Mouse (Mus musculus) gastrocnemius, postnatal 36 days (tissue): ENCODE measurements at regions not wholly inside any gene's neighbourhood (a gene's known extent, or its start where the extent isn't known, plus 50 kb on each side); places are given as distances from the start of the nearest gene placed in this dataset.
"Not testable (repeated sequence)": the region's sequence is repeated elsewhere in the genome, so short reads cannot be mapped to it uniquely, and the experiment has no call there.

Experiments used
- DNase-seq, 2 experiments: peaks; one replicate each; pipeline ENCODE4 v3.0.0; 2022
- intact Hi-C: fragments of 180-260 bp; cut with DNase I; formaldehyde crosslinking; loops from one replicate; pipeline ENCODE4 v1.15.1; 2025

DNA sequence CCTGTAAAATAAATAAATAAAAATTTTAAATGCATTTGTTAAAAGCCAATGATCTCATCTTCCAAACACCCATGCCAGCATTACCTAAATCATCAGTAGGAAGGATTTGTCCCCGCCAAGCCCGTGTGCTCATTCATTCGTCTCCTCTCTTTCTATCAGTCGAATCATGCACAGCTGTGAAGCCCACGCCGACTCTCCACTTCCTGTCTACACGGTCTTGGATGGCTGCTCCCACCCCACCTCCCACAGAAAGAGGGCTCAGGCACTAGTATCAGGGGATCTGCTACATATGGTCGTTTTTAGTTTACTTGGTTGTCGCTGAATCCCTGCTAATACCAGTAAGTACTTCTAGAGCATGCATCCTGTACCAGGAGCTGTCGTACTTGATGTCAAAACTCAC, 163.2 kb upstream of the Npvf start:
- intact Hi-C loops, result no loop called here
- DNase-seq, result no peak

DNA sequence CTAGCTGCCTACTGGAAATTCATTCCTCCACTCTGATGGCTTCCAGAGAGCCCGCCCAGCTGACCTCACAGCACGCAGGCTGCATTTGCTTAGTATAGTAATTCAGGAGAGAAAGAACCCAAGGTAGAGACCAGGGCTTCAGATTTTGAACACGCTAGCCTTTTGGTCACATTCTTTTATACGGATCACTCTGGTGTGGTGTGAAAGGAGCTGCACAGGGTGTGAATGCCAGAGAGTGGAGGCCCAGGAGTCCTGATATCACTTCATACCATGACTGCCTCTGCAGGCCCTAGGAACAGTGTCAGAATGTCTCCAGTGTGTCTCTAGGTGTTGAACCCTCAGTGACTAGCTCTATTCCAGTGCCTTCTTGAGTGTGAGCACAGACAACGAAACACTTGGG, 164.2 kb upstream of the Npvf start:
- intact Hi-C loops, result no loop called here

GRCm38 (mm10) chr6:50818891-50819541, 164.8 kb upstream of the Npvf start:
- DNase-seq, result no peak
- intact Hi-C loops, result no loop called here

More for the DNA sequence above, 164.2 kb upstream of the Npvf start:
- DNase-seq, result no peak

GRCm38 (mm10) chr6:50821401-50822235, 167.4 kb upstream of the Npvf start:
- DNase-seq, result no peak
- intact Hi-C loops, result no loop called here

DNA sequence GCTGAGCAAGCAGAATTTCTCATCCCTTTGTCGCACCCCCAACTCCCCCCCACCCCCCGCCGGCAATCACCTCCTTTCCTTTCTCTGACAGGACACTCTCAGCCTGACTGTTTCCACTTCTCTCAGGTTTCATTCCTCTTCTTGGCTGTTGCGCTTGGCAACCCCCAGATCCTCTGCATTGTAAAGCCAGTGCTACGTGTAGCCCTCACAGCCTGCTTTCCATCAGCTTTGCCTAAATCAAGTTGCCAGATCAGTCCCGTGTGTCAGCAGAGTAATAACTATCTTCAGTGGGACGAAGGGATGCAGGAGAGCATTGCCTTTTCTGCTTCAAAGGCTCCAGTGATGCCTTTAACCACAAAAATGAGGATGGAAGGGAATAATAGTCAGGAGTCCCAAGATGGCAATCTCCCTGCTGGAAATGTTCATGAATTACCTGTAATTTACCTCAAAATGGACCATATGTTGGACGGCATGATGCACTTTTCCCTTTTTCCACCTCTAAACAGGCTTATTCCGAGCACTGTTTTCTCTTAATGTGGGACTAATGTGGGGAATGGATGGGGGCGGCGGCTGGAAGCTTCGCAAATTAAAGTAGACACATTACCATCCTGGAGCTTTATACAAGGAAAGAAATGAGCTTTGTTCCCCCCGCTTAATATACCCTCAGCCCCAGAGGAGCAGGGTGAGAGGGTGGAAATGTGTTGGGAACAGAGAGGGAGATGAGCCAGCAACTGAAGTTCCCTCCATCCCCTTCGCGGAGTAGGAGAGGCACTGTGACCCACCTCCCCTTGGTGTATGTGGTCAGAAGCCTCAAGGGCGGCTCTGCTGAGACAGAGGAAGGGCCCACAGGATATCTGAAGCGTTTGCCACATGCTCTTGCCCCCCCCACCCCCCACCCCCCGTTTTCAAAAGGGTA, 168.3 kb upstream of the Npvf start:
- intact Hi-C loops, result no loop called here
- no peak for DNase-seq

GRCm38 (mm10) chr6:50823220-50823910, 169.1 kb upstream of the Npvf start:
- intact Hi-C loops, result no loop called here
- DNase-seq, result no peak

DNA sequence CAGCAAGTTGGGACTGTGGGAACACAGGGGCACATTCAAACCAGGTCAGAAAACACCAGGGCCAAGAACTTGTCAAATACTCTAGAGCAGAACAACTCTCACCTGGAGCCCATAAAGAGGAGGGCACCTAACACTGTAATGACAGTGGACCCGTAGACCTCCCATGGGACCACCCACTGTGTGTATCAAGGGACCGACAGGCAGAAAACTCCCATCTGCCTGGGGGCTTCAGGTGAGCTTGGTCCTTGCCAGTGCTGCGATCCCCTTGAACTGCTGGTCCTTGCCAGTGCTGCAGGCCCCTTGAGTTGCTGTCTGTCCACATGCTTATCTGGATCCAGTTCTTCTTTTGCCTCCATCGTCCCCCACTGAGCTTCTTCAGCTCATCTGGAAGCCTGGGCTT, 170.2 kb upstream of the Npvf start:
- intact Hi-C loops, result no loop called here
- DNase-seq, result no peak

DNA sequence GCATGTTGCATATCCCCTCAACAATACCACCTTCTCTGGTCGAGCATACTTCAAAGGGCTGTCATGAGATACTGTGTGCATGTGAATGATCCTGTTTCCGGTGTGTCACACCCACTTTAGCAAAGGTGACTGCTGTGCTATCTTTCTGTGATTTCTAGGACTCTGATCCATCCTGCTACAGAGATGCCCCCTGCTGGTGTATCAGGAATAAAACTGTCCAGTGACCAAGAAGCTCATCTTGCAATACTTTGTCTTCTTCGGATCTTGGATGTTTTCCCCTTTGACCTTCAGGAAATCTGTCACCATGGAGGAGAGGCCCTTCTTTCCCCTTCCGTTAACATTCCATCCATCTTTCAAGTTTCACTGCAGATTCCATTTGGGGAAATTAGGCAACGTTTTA, 177.5 kb upstream of the Npvf start:
- intact Hi-C loops, result no loop called here
- no peak for DNase-seq

- DNase-seq, result no peak
- intact Hi-C loops, result no loop called here
Measured at GRCm38 (mm10) chr6:50835997-50836625, 181.9 kb upstream of the Npvf start.

DNA sequence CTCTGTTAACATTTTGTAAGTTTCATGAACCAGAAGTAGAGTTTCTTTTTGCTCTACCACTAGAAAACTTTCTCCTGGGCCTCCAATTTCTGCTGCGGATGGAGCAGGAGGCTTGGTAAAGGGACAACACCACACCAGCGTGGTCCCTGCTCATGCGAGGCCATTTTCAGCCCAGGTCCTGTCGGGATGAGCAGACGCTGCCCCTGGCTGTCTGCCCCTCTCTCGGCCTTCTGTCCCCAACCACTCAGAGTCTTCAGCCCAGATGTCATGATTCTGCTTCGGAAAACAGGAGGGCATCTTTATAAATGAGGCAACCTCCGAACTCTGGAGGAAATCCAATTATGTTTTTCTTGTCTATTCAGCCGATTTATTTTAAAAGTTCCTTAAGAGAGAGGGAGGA, 186.6 kb upstream of the Npvf start:
- DNase-seq, result no peak
- intact Hi-C loops, result no loop called here

DNA sequence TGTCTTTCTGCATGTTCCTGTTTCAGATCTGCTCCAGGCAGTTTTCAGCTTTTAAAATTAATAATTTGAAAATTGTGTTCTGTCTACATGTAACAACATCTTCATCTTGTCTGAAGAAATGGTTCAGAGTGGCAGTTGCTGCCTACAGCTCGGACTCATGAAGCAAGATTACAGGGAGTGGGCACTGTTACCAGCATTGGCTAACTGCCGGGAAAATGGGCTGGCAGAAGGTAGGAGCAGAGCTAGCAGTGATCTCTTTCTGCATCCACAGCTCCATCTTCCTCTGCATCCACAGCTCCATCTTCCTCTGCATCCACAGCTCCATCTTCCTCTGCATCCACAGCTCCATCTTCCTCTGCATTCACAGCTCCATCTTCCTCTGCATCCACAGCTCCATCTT, 191.0 kb upstream of the Npvf start:
- intact Hi-C loops, DNase-seq: not testable (repeated sequence)

DNA sequence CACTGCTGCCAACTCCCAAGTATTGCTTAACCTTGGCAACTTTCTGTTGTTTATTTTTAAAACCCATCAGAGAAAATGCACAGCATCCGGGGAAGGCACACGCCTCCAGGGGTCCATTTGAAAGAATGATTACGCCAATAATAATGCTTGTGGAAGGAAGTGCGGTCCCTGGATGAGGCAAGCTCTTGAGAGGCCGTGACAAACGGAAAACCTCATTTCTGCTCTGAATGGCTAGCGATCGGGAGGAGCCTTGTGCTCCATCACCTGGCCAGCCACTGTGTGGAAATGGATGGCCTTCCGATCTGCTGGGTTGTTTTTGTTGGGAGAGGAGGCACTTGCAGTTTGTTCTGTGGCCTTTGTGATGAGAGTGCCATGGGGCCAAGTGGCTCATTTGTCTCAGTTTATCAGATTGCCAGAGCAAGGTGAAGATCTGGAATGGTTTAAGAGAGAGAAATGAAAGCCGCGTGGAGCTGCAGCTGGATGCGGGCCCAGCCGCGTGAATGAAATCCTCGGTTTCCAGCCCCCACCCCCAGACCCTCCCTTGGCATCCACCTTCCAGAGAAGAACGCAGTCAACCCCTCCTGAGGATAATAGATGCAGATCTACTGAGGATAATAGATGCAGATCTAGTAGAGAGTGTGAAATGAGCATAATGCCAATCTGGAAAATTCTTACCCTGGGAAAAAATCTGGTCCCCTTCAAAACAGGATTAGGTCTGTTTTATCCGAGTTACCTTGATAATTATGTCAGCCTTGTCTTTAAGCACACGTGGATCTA, 192.7 kb upstream of the Npvf start:
- no peak for DNase-seq
- intact Hi-C loops, result no loop called here

- intact Hi-C loops, result no loop called here
- no peak for DNase-seq
Measured at GRCm38 (mm10) chr6:50847548-50847947, 193.3 kb upstream of the Npvf start.

GRCm38 (mm10) chr6:50859162-50859561, 204.9 kb upstream of the Npvf start:
- intact Hi-C loops, result no loop called here
- no peak for DNase-seq

- no peak for DNase-seq
- intact Hi-C loops, result no loop called here
Measured at GRCm38 (mm10) chr6:50877991-50878390, 223.8 kb upstream of the Npvf start.

DNA sequence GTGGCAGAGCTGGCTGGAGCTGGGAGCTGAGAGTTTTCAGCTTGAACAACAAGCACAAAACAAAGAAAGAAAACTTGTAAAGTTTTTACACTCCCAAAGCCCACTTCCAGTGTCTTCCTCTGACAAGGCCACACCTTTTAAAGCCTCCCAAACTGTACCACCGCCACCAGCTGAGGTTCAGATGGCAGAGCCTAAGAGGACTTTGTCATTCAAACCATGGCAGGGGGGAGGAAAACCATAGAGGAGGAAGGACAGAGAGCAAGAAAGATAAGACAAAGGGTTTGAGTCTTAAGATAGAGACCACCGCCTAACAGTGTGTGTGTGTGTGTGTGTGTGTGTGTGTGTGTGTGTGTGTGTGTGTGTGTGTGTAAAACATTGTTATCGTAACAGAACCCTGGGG, 228.1 kb upstream of the Npvf start:
- DNase-seq, result no peak
- intact Hi-C loops, result no loop called here

- intact Hi-C loops, result no loop called here
- no peak for DNase-seq
Measured at GRCm38 (mm10) chr6:50882759-50883158, 228.5 kb upstream of the Npvf start.

- intact Hi-C loops, result no loop called here
- DNase-seq, result no peak
Measured at GRCm38 (mm10) chr6:50885031-50885430, 230.8 kb upstream of the Npvf start.

DNA sequence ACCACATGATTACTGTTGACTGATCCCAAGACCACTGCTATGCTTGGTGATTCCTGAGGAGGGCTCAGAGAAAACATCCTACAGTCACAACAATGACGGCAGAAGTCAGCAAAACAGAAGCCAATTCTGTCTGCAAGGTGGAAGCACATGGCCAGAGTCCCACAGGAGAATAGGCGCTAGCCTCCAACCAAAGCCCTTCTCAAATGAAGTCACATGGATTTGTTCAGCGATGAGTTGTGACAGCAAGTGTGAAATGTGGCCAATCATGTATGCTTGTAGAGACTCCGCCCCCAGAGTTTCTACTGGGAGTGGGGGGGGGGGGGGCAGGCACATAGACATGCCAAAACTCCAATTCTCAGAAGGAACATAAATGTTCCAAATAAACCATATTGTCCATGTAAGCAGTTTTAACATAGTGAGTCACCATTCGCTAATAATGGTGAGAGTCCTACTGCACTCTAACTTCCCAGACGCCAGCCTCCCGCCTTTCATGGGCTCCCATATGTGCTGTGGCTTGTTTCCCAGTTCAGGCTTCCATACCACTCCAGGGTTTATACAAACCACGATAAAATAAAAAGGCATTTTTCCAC, 231.6 kb upstream of the Npvf start:
- DNase-seq, result no peak
- intact Hi-C loops, result no loop called here
